Mouse (Mus musculus): ENCODE results near the gene Sv2b.

DNA sequence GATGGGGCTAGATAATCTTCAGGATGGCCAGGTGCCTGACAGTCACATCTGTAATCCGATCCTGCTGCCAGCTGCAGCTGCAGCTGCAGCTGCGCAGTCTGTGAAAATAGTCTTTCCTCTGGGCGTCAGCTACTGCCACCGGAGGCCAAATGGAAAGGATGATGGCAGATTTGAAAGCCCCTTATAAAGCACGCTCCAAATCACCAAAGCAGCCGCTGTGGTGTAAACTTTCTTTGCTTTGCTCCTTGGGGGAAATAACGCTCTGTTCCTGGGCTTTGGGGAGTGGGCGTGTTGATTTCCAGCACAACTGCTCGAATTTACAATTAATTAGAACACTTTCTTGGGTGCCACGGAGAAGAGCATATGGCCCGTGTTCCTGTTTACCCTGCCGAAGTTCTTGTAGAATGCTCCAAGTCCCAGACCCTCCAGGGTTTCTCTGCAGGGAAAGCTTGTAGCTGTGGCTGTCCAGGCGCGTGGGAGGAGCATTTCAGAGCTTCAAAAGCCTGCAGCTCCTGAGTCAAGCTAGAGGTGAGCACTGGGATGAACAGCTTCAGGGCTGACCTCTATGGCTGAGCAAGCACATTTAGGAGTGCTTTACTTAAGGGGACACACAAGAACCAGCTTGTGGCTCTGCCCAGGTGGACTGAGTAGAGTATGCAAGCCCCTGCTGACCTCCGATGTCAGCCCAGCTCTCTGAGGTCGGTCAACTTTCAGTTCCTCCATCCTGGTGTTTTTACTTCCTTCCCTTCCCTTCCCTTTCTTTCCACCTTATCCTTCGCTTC lies 167.0 kb downstream of the Sv2b start:
- no peak for TF ChIP-seq POLR2A (IDR thresholded peaks at IDR 0.05; ENCODE audit: control insufficient read depth, low read depth, low read length)
- TF ChIP-seq CTCF (IDR thresholded peaks at IDR 0.05; ENCODE audit: control insufficient read depth, insufficient read depth, insufficient replicate concordance, low read depth, low read length): no peak
